Mouse (Mus musculus) MEL (cell line): ENCODE measurements at regions not wholly inside any gene's neighbourhood (a gene's known extent, or its start where the extent isn't known, plus 50 kb on each side); places are given as distances from the start of the nearest gene placed in this dataset.

Source experiments
- CHD1 ChIP-seq: IDR thresholded peaks from 2 replicates; pipeline ENCODE4 v1.6.1; 2012; ENCODE audit warnings: low read depth, mild to moderate bottlenecking, inconsistent platforms, low read length, improper control_type of control experiment
- CTCF ChIP-seq, 3 experiments: IDR thresholded peaks in 2 of 3; conservative IDR thresholded peaks in 1 of 3; 2 replicates each; pipeline ENCODE4 v1.5.1; 2011 to 2012; ENCODE audit warnings: low read length in 3 of 3, low read depth in 2 of 3, mild to moderate bottlenecking in 2 of 3, improper control_type of control experiment in 1 of 3, inconsistent platforms in 1 of 3, mixed read lengths in 1 of 3, moderate library complexity in 1 of 3; ENCODE audit not compliant: control insufficient read depth in 1 of 3, insufficient read depth in 1 of 3, poor library complexity in 1 of 3, severe bottlenecking in 1 of 3
- GABPA ChIP-seq: IDR thresholded peaks from 2 replicates; pipeline ENCODE4 v1.6.1; 2012; ENCODE audit warnings: low read depth, mild to moderate bottlenecking, inconsistent platforms, low read length, improper control_type of control experiment, moderate library complexity
- GATA1 ChIP-seq: IDR thresholded peaks from 2 replicates; pipeline ENCODE4 v1.6.1; 2011; ENCODE audit warnings: low read depth, low read length, improper control_type of control experiment
- MXI1 ChIP-seq: IDR thresholded peaks from 2 replicates; pipeline ENCODE4 v1.6.1; 2011; ENCODE audit warnings: mild to moderate bottlenecking, low read depth, low read length, improper control_type of control experiment
- POLR2A ChIP-seq, 2 experiments: IDR thresholded peaks; 2 replicates each; pipeline ENCODE4 v1.6.1; 2011 to 2012; ENCODE audit warnings: low read length in 2 of 2, mild to moderate bottlenecking in 2 of 2, control low read depth in 1 of 2, improper control_type of control experiment in 1 of 2, low read depth in 1 of 2, moderate library complexity in 1 of 2; ENCODE audit not compliant: control insufficient read depth in 1 of 2, insufficient read depth in 1 of 2, poor library complexity in 1 of 2
- POLR2AphosphoS2 ChIP-seq: IDR thresholded peaks from 2 replicates; pipeline ENCODE4 v1.6.1; 2011; ENCODE audit warnings: low read length, improper control_type of control experiment
- RCOR1 ChIP-seq: IDR thresholded peaks from 2 replicates; pipeline ENCODE4 v1.6.1; 2012; ENCODE audit warnings: low read depth, mild to moderate bottlenecking, inconsistent platforms, low read length, improper control_type of control experiment
- SIN3A ChIP-seq: IDR thresholded peaks from 2 replicates; pipeline ENCODE4 v1.6.1; 2012; ENCODE audit warnings: low read length, improper control_type of control experiment, inconsistent platforms
- TCF12 ChIP-seq: IDR thresholded peaks from 2 replicates; pipeline ENCODE4 v1.6.1; 2014; ENCODE audit warnings: low read depth, mild to moderate bottlenecking, inconsistent platforms, low read length, improper control_type of control experiment, moderate library complexity
- ZNF384 ChIP-seq: IDR thresholded peaks from 2 replicates; pipeline ENCODE4 v1.6.1; 2012; ENCODE audit warnings: low read depth, mild to moderate bottlenecking, inconsistent platforms, low read length, improper control_type of control experiment

- TF ChIP-seq POLR2A (IDR thresholded peaks at IDR 0.05; ENCODE audit: control insufficient read depth in 1 of 2, insufficient read depth in 1 of 2, low read depth in 1 of 2, low read length in 2 of 2, poor library complexity in 1 of 2) (no peak), TCF12 (no peak), SIN3A (no peak), CHD1 (no peak), MXI1 (no peak), ZNF384 (no peak), GATA1 (no peak), RCOR1 (no peak), POLR2AphosphoS2 (no peak), GABPA (no peak), CTCF (IDR thresholded peaks at IDR 0.05 in 2 of 3, conservative IDR thresholded peaks at IDR 0.05 in 1 of 3; ENCODE audit: control insufficient read depth in 1 of 3, insufficient read depth in 1 of 3, low read depth in 2 of 3, low read length in 3 of 3, poor library complexity in 1 of 3, severe bottlenecking in 1 of 3) (no peak)
Observed at GRCm38 (mm10) chr12:54568078-54568931, 88.1 kb downstream of the Sptssa start.
